In the genomic region with DNA sequence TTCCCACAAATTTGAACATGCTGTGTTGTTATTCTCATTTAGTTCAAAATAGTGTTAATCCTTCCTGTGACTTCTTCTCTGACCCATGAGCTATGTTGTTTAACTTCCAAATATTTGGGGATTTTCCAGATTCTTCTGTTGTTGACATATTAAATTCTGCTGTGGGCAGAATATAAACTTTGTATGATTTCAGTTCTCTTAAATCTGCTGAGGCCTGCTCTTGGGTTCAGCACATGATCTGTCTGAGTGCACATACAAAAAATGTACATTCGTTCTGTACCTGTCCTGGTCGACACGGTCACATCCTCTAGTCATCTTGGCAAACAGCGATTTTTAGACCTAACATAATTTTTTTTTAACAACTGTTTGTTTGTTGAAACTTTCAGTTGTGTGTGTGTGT, we compare ENCODE assay signal across 18 mouse cellular contexts. TPM values are rescaled to one million over a fixed set of nuclear protein-coding genes. Genes with fewer than 3 reads are reported as not detected.
DNase-seq lines count a peak whose midpoint lies in the region; ATAC-seq and TF ChIP-seq lines count a peak whose summit lies in the region.
"Had no signal": no experiment of that assay in that cellular context is flagged by ENCODE, and none has a peak within 500 bp of the region (broad histone marks: within the 10 kb centered on the region; RNA-seq: fewer than 3 reads in every experiment).

No protein-coding gene starts in this region.

- H3K9ac ChIP-seq in embryonic facial prominence, embryonic 14.5 days (ENCODE audit: low read depth, low read length), result no peak overlapping the region
- H3K9ac ChIP-seq in kidney, postnatal 0 days (ENCODE audit: low read depth, low read length), result no peak overlapping the region
- H3K9ac ChIP-seq in CH12.LX (ENCODE audit: insufficient read depth, low read depth), result no peak overlapping the region
- H3K9ac ChIP-seq in intestine, embryonic 16.5 days (ENCODE audit: low read depth, low read length), result no peak overlapping the region
- no peak overlapping the region for H3K9ac ChIP-seq in midbrain, postnatal 0 days (replicated peaks; ENCODE audit: low read length, poor library complexity, severe bottlenecking)
- H3K9ac ChIP-seq: heart, embryonic 13.5 days; limb, embryonic 15.5 days; liver, postnatal 0 days; midbrain, embryonic 13.5 days; neural tube, embryonic 13.5 days had no signal

- no peaks in the 10 kb centered on the region for H3K27me3 ChIP-seq in embryonic facial prominence, embryonic 14.5 days (replicated peaks; ENCODE audit: control insufficient read depth, insufficient read depth, low read length)
- H3K27me3 ChIP-seq in embryonic facial prominence, embryonic 10.5 days (replicated peaks; ENCODE audit: low read depth, poor library complexity, severe bottlenecking), result no peaks in the 10 kb centered on the region; the same call in 1 of the 2 replicates
- H3K27me3 ChIP-seq in kidney, postnatal 0 days (ENCODE audit: insufficient read depth, low read length), result no peaks in the 10 kb centered on the region
- H3K27me3 ChIP-seq in CH12.LX (replicated peaks), result no peaks in the 10 kb centered on the region
- no peaks in the 10 kb centered on the region for H3K27me3 ChIP-seq in intestine, embryonic 16.5 days (replicated peaks; ENCODE audit: control insufficient read depth, insufficient read depth, low read length)
- no peaks in the 10 kb centered on the region for H3K27me3 ChIP-seq in midbrain, postnatal 0 days (ENCODE audit: insufficient read depth, low read length)
- H3K27me3 ChIP-seq: heart, embryonic 13.5 days; limb, embryonic 15.5 days; midbrain, embryonic 13.5 days; neural tube, embryonic 13.5 days had no signal

- TF ChIP-seq RAD21 in CH12.LX (IDR thresholded peaks at IDR 0.05; ENCODE audit: low read depth, low read length), result no peak

- in situ Hi-C loops in CH12.LX (cut with MboI; ENCODE audit: low pct_ligation_motif_present, low pct_unique_long_range_greater_than_20kb, low sequenced_read_pairs), result no loop called here

- H3K9me3 ChIP-seq in embryonic facial prominence, embryonic 14.5 days (ENCODE audit: control insufficient read depth, low read length), result no peaks in the 10 kb centered on the region
- H3K9me3 ChIP-seq in embryonic facial prominence, embryonic 10.5 days, result no peaks in the 10 kb centered on the region; the same call in 1 of the 2 replicates
- H3K9me3 ChIP-seq in kidney, postnatal 0 days (replicated peaks; ENCODE audit: low read length), result no peaks in the 10 kb centered on the region
- peaks cover 11% of the 10 kb centered on the region for H3K9me3 ChIP-seq in CH12.LX (replicated peaks; ENCODE audit: low read length)
- H3K9me3 ChIP-seq in intestine, embryonic 16.5 days (ENCODE audit: control insufficient read depth, low read length), result no peaks in the 10 kb centered on the region
- H3K9me3 ChIP-seq in midbrain, postnatal 0 days (ENCODE audit: low read length), result no peaks in the 10 kb centered on the region
- H3K9me3 ChIP-seq: heart, embryonic 13.5 days; limb, embryonic 15.5 days; midbrain, embryonic 13.5 days; neural tube, embryonic 13.5 days had no signal

- H3K4me1 ChIP-seq in embryonic facial prominence, embryonic 14.5 days (ENCODE audit: control insufficient read depth, insufficient read depth, low read length), result peaks cover 29% of the 10 kb centered on the region; the same call in 1 of the 2 replicates
- peaks cover 31% of the 10 kb centered on the region for H3K4me1 ChIP-seq in embryonic facial prominence, embryonic 10.5 days
- no peaks in the 10 kb centered on the region; the same call in 1 of the 2 replicates for H3K4me1 ChIP-seq in kidney, postnatal 0 days (replicated peaks; ENCODE audit: insufficient read depth, low read length)
- peaks cover 28 to 76% of the 10 kb centered on the region in 2 experiments for H3K4me1 ChIP-seq in CH12.LX (ENCODE audit: control insufficient read depth in 1 of 2, insufficient read depth in 2 of 2)
- H3K4me1 ChIP-seq in intestine, embryonic 16.5 days (ENCODE audit: control insufficient read depth, insufficient read depth, low read length), result peaks cover 7% of the 10 kb centered on the region; the same call in 1 of the 2 replicates
- H3K4me1 ChIP-seq in midbrain, postnatal 0 days (ENCODE audit: insufficient read depth, low read length), result 0 out of 2 replicates have a peak, but pooled peaks cover 4% of the 10 kb centered on the region

- no peak overlapping the region for H3K4me2 ChIP-seq in embryonic facial prominence, embryonic 14.5 days (ENCODE audit: low read depth, low read length)
- H3K4me2 ChIP-seq in kidney, postnatal 0 days (ENCODE audit: low read length), result no peak overlapping the region
- H3K4me2 ChIP-seq in CH12.LX (ENCODE audit: insufficient read depth, low read depth, poor library complexity, severe bottlenecking), result no peak overlapping the region
- no peak overlapping the region for H3K4me2 ChIP-seq in intestine, embryonic 16.5 days (ENCODE audit: low read depth, low read length)
- no peak overlapping the region for H3K4me2 ChIP-seq in midbrain, postnatal 0 days (ENCODE audit: low read depth, low read length, poor library complexity, severe bottlenecking)
- H3K4me2 ChIP-seq: heart, embryonic 13.5 days; limb, embryonic 15.5 days; midbrain, embryonic 13.5 days; neural tube, embryonic 13.5 days had no signal

- ATAC-seq in embryonic facial prominence, embryonic 14.5 days (ENCODE audit: low read depth), result no peak
- ATAC-seq in kidney, postnatal 0 days (replicated peaks; ENCODE audit: low FRiP score, low read depth), result no peak
- ATAC-seq in intestine, embryonic 16.5 days, result no peak
- ATAC-seq in midbrain, postnatal 0 days (ENCODE audit: low FRiP score), result no peak
- ATAC-seq: forebrain, embryonic 16.5 days; hindbrain, postnatal 0 days; liver, postnatal 0 days; midbrain, embryonic 13.5 days had no signal

- no peak overlapping the region for H3K4me3 ChIP-seq in embryonic facial prominence, embryonic 14.5 days (ENCODE audit: low read depth, low read length)
- H3K4me3 ChIP-seq in embryonic facial prominence, embryonic 10.5 days, result no peak overlapping the region
- H3K4me3 ChIP-seq in kidney, postnatal 0 days (replicated peaks; ENCODE audit: low read depth, low read length), result no peak overlapping the region
- H3K4me3 ChIP-seq in CH12.LX (replicated peaks in 1 of 3; ENCODE audit: low read depth in 2 of 3, low read length in 2 of 3, poor library complexity in 1 of 3), result no peak overlapping the region
- H3K4me3 ChIP-seq in intestine, embryonic 16.5 days (ENCODE audit: low read length), result no peak overlapping the region
- H3K4me3 ChIP-seq in midbrain, postnatal 0 days (ENCODE audit: low read depth, low read length), result no peak overlapping the region
- H3K4me3 ChIP-seq: heart, embryonic 13.5 days; limb, embryonic 15.5 days; midbrain, embryonic 13.5 days; neural tube, embryonic 13.5 days had no signal

- no peaks in the 10 kb centered on the region for H3K79me2 ChIP-seq in CH12.LX (replicated peaks; ENCODE audit: control insufficient read depth, extremely low read depth, insufficient read depth, poor library complexity, severe bottlenecking)

- TF ChIP-seq POLR2A in CH12.LX (IDR thresholded peaks at IDR 0.05; ENCODE audit: low read depth, low read length), result no peak

- H3K27ac ChIP-seq in embryonic facial prominence, embryonic 14.5 days (replicated peaks; ENCODE audit: low read depth, low read length), result no peak overlapping the region
- H3K27ac ChIP-seq in embryonic facial prominence, embryonic 10.5 days (replicated peaks), result no peak overlapping the region
- H3K27ac ChIP-seq in kidney, postnatal 0 days, result no peak overlapping the region
- no peak overlapping the region for H3K27ac ChIP-seq in CH12.LX (ENCODE audit: insufficient read depth, low read depth)
- H3K27ac ChIP-seq in intestine, embryonic 16.5 days (ENCODE audit: low read length), result peak overlapping the region; percentile 64; the same call in 1 of the 2 replicates
- no peak overlapping the region for H3K27ac ChIP-seq in midbrain, postnatal 0 days (ENCODE audit: low read depth, low read length)
- H3K27ac ChIP-seq: heart, embryonic 13.5 days; hindbrain, postnatal 0 days; limb, embryonic 15.5 days; midbrain, embryonic 13.5 days; neural tube, embryonic 13.5 days had no signal

- peak; percentile 41 for DNase-seq in embryonic facial prominence, embryonic 14.5 days (ENCODE audit: low spot score)
- no peak for DNase-seq in embryonic facial prominence, embryonic 10.5 days (ENCODE audit: low spot score)
- peak; percentile 72 for DNase-seq in kidney, postnatal 0 days (ENCODE audit: low spot score)
- DNase-seq in kidney, postnatal 25 days, result no peak
- DNase-seq in CH12.LX (ENCODE audit: extremely low read depth), result no peak
- DNase-seq in midbrain, postnatal 0 days (ENCODE audit: low spot score), result no peak
- DNase-seq in frontal cortex, adult 2 months (ENCODE audit: extremely low spot score in 1 of 2, low spot score in 1 of 2), result no peak
- DNase-seq: cerebellum, adult 8-10 months; layer of hippocampus, postnatal 36 days; liver, postnatal 0 days; right cerebral cortex, adult 18-20 months had no signal

- 62% methylated on average over 4 of the region's 4 CpGs for WGBS in embryonic facial prominence, embryonic 14.5 days
- 86% methylated on average over 4 of the region's 4 CpGs for WGBS in embryonic facial prominence, embryonic 10.5 days
- WGBS in kidney, postnatal 0 days, result 44% methylated on average over 4 of the region's 4 CpGs
- WGBS in intestine, embryonic 16.5 days, result 53% methylated on average over 4 of the region's 4 CpGs
- WGBS in midbrain, postnatal 0 days, result 85% methylated on average over 4 of the region's 4 CpGs

- dilution Hi-C loops in CH12.LX (cut with MboI; ENCODE audit: extremely low pct_ligation_motif_present, extremely low pct_unique_long_range_greater_than_20kb, low sequenced_read_pairs), result no loop called here

- TF ChIP-seq EP300 in CH12.LX (IDR thresholded peaks at IDR 0.05; ENCODE audit: low read length), result no peak

- H3K36me3 ChIP-seq in embryonic facial prominence, embryonic 14.5 days (ENCODE audit: control insufficient read depth, insufficient read depth, low read length), result no peaks in the 10 kb centered on the region
- H3K36me3 ChIP-seq in embryonic facial prominence, embryonic 10.5 days (replicated peaks), result no peaks in the 10 kb centered on the region
- no peaks in the 10 kb centered on the region for H3K36me3 ChIP-seq in kidney, postnatal 0 days (ENCODE audit: insufficient read depth, low read length)
- H3K36me3 ChIP-seq in CH12.LX (replicated peaks in 1 of 2; ENCODE audit: control insufficient read depth in 1 of 2, insufficient read depth in 1 of 2, low read length in 1 of 2), result no peaks in the 10 kb centered on the region
- no peaks in the 10 kb centered on the region for H3K36me3 ChIP-seq in intestine, embryonic 16.5 days (ENCODE audit: control insufficient read depth, insufficient read depth, low read length)
- no peaks in the 10 kb centered on the region for H3K36me3 ChIP-seq in midbrain, postnatal 0 days (ENCODE audit: insufficient read depth, low read length)
- H3K36me3 ChIP-seq: heart, embryonic 13.5 days; limb, embryonic 15.5 days; midbrain, embryonic 13.5 days; neural tube, embryonic 13.5 days had no signal

- TF ChIP-seq CTCF in kidney, postnatal 0 days (IDR thresholded peaks at IDR 0.05; ENCODE audit: low read depth), result no peak
- TF ChIP-seq CTCF in CH12.LX (conservative IDR thresholded peaks at IDR 0.05 in 1 of 2, IDR thresholded peaks at IDR 0.05 in 1 of 2; ENCODE audit: low read depth in 2 of 2, low read length in 2 of 2), result no peak
- no peak for TF ChIP-seq CTCF in midbrain, postnatal 0 days (IDR thresholded peaks at IDR 0.05)

RNA-seq across cellular contexts. Expression of gene Ets2, which starts 41.2 kb away (rescaled TPM):
- 55.7 and 56.8 TPM in 2 replicates for polyA plus RNA-seq in embryonic facial prominence, embryonic 14.5 days (2014; fragmentation: Nextera tagmentation; extraction: Ambion mirVana)
- 32.6 and 33.2 TPM in 2 replicates for polyA plus RNA-seq in embryonic facial prominence, embryonic 10.5 days (2016; fragmentation: Nextera tagmentation; extraction: Ambion mirVana)
- polyA plus RNA-seq in kidney, postnatal 0 days (2015; fragmentation: Nextera tagmentation; extraction: Ambion mirVana), result 50.8 and 51.7 TPM in 2 replicates
- 38.9 and 51.2 TPM in 2 replicates for total RNA-seq in CH12.LX (2012; rRNA removed)
- total RNA-seq in CH12.LX (2014; rRNA removed), result 42.0 and 43.0 TPM in 2 replicates
- 38.2 and 43.2 TPM in 2 replicates for polyA plus RNA-seq in CH12.LX (2012; ENCODE audit: insufficient read length, low read depth)
- 58.6 and 59.8 TPM in 2 replicates for polyA plus RNA-seq in intestine, embryonic 16.5 days (2015; fragmentation: Nextera tagmentation; extraction: Ambion mirVana)
- 19.0 and 21.9 TPM in 2 replicates for total RNA-seq in midbrain, postnatal 0 days (2014; rRNA removed)
- polyA plus RNA-seq in midbrain, postnatal 0 days (2015; fragmentation: Nextera tagmentation; extraction: Ambion mirVana), result 15.9 and 16.5 TPM in 2 replicates
- polyA plus RNA-seq in frontal cortex, adult 2 months (2012; rRNA removed), result 27.1 and 30.2 TPM in 2 replicates

Comparison
In these comparisons a context has a peak if more than half of its experiments do, and no peak if none do; other contexts are left out.
1. DNase-seq: peak in embryonic facial prominence, embryonic 14.5 days (single experiment) and kidney, postnatal 0 days (single experiment); none in embryonic facial prominence, embryonic 10.5 days (single experiment), kidney, postnatal 25 days (0 of 2), CH12.LX (single experiment), midbrain, postnatal 0 days (single experiment) and frontal cortex, adult 2 months (0 of 2).